Mouse (Mus musculus) ES-Bruce4 (cell line): ENCODE data around the gene Galnt4. TPM values are rescaled to one million over a fixed set of nuclear protein-coding genes. Genes with fewer than 3 reads are reported as not detected.

ENCODE experiments used
- H3K27ac ChIP-seq: 2 replicates; pipeline ENCODE4 v1.5.1; 2012; ENCODE audit warnings: low read length, inconsistent platforms; ENCODE audit not compliant: insufficient read depth
- H3K27me3 ChIP-seq: 2 replicates; pipeline ENCODE4 v1.6.1; 2012; ENCODE audit warnings: mild to moderate bottlenecking, low read length, inconsistent platforms; ENCODE audit not compliant: control insufficient read depth, poor library complexity, insufficient read depth, severe bottlenecking
- H3K36me3 ChIP-seq: 2 replicates; pipeline ENCODE4 v1.6.1; 2012; ENCODE audit warnings: inconsistent platforms, mild to moderate bottlenecking, low read length, moderate library complexity; ENCODE audit not compliant: control insufficient read depth, poor library complexity, insufficient read depth, severe bottlenecking
- H3K4me1 ChIP-seq: one replicate; pipeline ENCODE4 v1.8.1; 2011; ENCODE audit warnings: low read length; ENCODE audit not compliant: control insufficient read depth, insufficient read depth
- H3K4me3 ChIP-seq: 2 replicates; pipeline ENCODE4 v1.5.1; 2011; ENCODE audit warnings: low read depth, mild to moderate bottlenecking, low read length
- H3K9ac ChIP-seq: 2 replicates; pipeline ENCODE4 v1.6.1; 2012; ENCODE audit warnings: low read depth, mild to moderate bottlenecking, inconsistent platforms; ENCODE audit not compliant: poor library complexity, severe bottlenecking
- H3K9me3 ChIP-seq: replicated peaks from 2 replicates; pipeline ENCODE4 v1.6.1; 2012; ENCODE audit warnings: mild to moderate bottlenecking, low read length, inconsistent platforms; ENCODE audit not compliant: control insufficient read depth, poor library complexity, insufficient read depth, severe bottlenecking
- CTCF ChIP-seq: IDR thresholded peaks from one replicate; pipeline ENCODE4 v1.8.1; 2011; ENCODE audit warnings: low read depth, low read length
- EP300 ChIP-seq: IDR thresholded peaks from 2 replicates; pipeline ENCODE4 v1.6.1; 2011; ENCODE audit warnings: low read depth, low read length; ENCODE audit not compliant: insufficient read depth
- POLR2A ChIP-seq: IDR thresholded peaks from one replicate; pipeline ENCODE4 v1.8.1; 2011; ENCODE audit warnings: low read length; ENCODE audit not compliant: insufficient read depth
- polyA plus RNA-seq: library from polyadenylated mRNA; stranded (reverse); fragments of >200 nt; gene quantifications from 2 replicates; pipeline ENCODE4 v1.2.4, GENCODE M21; 2011; ENCODE audit warnings: low read depth; ENCODE audit not compliant: missing spikeins, insufficient read depth, insufficient read length

Gene Galnt4
- polyA plus RNA-seq, 1 experiment = 1.9 TPM

- no peak overlapping the region for H3K27ac ChIP-seq
- TF ChIP-seq CTCF (no peak), POLR2A (no peak), EP300 (no peak)
- no peaks in the 10 kb centered on the region for H3K27me3 ChIP-seq
- H3K36me3 ChIP-seq = no peaks in the 10 kb centered on the region
- H3K9ac ChIP-seq = no peak overlapping the region
- no peaks in the 10 kb centered on the region for H3K4me1 ChIP-seq
- no peak overlapping the region for H3K4me3 ChIP-seq
- H3K9me3 ChIP-seq = peaks cover 7% of the 10 kb centered on the region
Observed at GRCm38 (mm10) chr10:99093364-99093763, 14.6 kb upstream of the Galnt4 start.

GRCm38 (mm10) chr10:99095114-99095513 is 12.8 kb upstream of the Galnt4 start:
- H3K9me3 ChIP-seq = peaks cover 7% of the 10 kb centered on the region
- no peak overlapping the region for H3K9ac ChIP-seq
- no peaks in the 10 kb centered on the region for H3K36me3 ChIP-seq
- H3K27me3 ChIP-seq = no peaks in the 10 kb centered on the region
- H3K27ac ChIP-seq = no peak overlapping the region
- no peak for TF ChIP-seq EP300
- no peak for TF ChIP-seq POLR2A
- TF ChIP-seq CTCF = no peak
- H3K4me3 ChIP-seq = no peak overlapping the region
- H3K4me1 ChIP-seq = no peaks in the 10 kb centered on the region

- Histone ChIP-seq H3K9me3 (peaks cover 11% of the 10 kb centered on the region), H3K27ac (no peak overlapping the region), H3K27me3 (no peaks in the 10 kb centered on the region), H3K4me1 (no peaks in the 10 kb centered on the region), H3K9ac (no peak overlapping the region), H3K4me3 (no peak overlapping the region), H3K36me3 (no peaks in the 10 kb centered on the region)
- no peak for TF ChIP-seq EP300
- no peak for TF ChIP-seq POLR2A
- no peak for TF ChIP-seq CTCF
Observed at GRCm38 (mm10) chr10:99097374-99097773, 10.6 kb upstream of the Galnt4 start.

- no peak overlapping the region for H3K27ac ChIP-seq
- H3K4me1 ChIP-seq = no peaks in the 10 kb centered on the region
- peaks cover 20% of the 10 kb centered on the region for H3K9me3 ChIP-seq
- H3K36me3 ChIP-seq = no peaks in the 10 kb centered on the region
- TF ChIP-seq CTCF (no peak), POLR2A (no peak), EP300 (no peak)
- H3K4me3 ChIP-seq = no peak overlapping the region
- H3K9ac ChIP-seq = no peak overlapping the region
- H3K27me3 ChIP-seq = no peaks in the 10 kb centered on the region
Observed at GRCm38 (mm10) chr10:99105522-99105921, 2.4 kb upstream of the Galnt4 start.

- no peak overlapping the region for H3K27ac ChIP-seq
- H3K4me1 ChIP-seq = no peaks in the 10 kb centered on the region
- H3K36me3 ChIP-seq = no peaks in the 10 kb centered on the region
- peaks cover 20% of the 10 kb centered on the region for H3K9me3 ChIP-seq
- H3K27me3 ChIP-seq = no peaks in the 10 kb centered on the region
- TF ChIP-seq CTCF = no peak
- H3K9ac ChIP-seq = peak overlapping the region; percentile 81
- H3K4me3 ChIP-seq = peak overlapping the region; percentile 99
Observed at GRCm38 (mm10) chr10:99106311-99106702, 1.7 kb upstream of the Galnt4 start.

GRCm38 (mm10) chr10:99106703-99107631 is 992 bp upstream of the Galnt4 start, which contains the start of gene Poc1b:
Gene Poc1b (plus strand): TSS chr10:99107036.
- Histone ChIP-seq H3K27ac (no peak within 1 kb of the TSS), H3K9me3 (peaks cover 19% of the 10 kb centered on the region), H3K4me3 (peak within 1 kb of the TSS; percentile 99), H3K4me1 (no peaks in the 10 kb centered on the region), H3K27me3 (no peaks in the 10 kb centered on the region), H3K36me3 (no peaks in the 10 kb centered on the region), H3K9ac (peak within 1 kb of the TSS; percentile 81)
- TF ChIP-seq POLR2A (no peak), CTCF (no peak), EP300 (no peak)
